Mouse (Mus musculus) neural tube, embryonic 14.5 days (tissue): ENCODE data around the gene Smyd1. TPM values are rescaled to one million over a fixed set of nuclear protein-coding genes. Genes with fewer than 3 reads are reported as not detected.

Experiments
- ATAC-seq: fragments of 200-750 bp; cut with Nextera tagmentation; 2 replicates; pipeline ENCODE4 v1.8.0; 2017; ENCODE audit warnings: low read depth, mild to moderate bottlenecking, moderate TSS enrichment, moderate library complexity
- H3K27ac ChIP-seq: fragments of 300-500 bp; sonication (generic); 2 replicates; pipeline ENCODE4 v1.5.1; 2014; ENCODE audit warnings: low read depth, mild to moderate bottlenecking, control low read depth, low read length, moderate library complexity, mixed read lengths
- H3K27me3 ChIP-seq: fragments of 300-500 bp; sonication (generic); 2 replicates; pipeline ENCODE4 v1.6.1; 2014; ENCODE audit warnings: low read length; ENCODE audit not compliant: control insufficient read depth, insufficient read depth
- H3K36me3 ChIP-seq: fragments of 300-500 bp; sonication (generic); 2 replicates; pipeline ENCODE4 v1.6.1; 2014; ENCODE audit warnings: low read length, mixed read lengths; ENCODE audit not compliant: control insufficient read depth, insufficient read depth
- H3K4me1 ChIP-seq: fragments of 300-500 bp; sonication (generic); 2 replicates; pipeline ENCODE4 v1.6.1; 2014; ENCODE audit warnings: low read length; ENCODE audit not compliant: control insufficient read depth, insufficient read depth
- H3K4me2 ChIP-seq: fragments of 300-500 bp; sonication (generic); 2 replicates; pipeline ENCODE4 v1.6.1; 2014; ENCODE audit warnings: mild to moderate bottlenecking, low read depth, low read length, control low read depth
- H3K4me3 ChIP-seq: fragments of 300-500 bp; sonication (generic); 2 replicates; pipeline ENCODE4 v1.5.1; 2014; ENCODE audit warnings: low read depth, low read length, control low read depth, mixed read lengths
- H3K9ac ChIP-seq: fragments of 300-500 bp; sonication (generic); replicated peaks from 2 replicates; pipeline ENCODE4 v1.6.1; 2014; ENCODE audit warnings: low read depth, mild to moderate bottlenecking, control low read depth, low read length, mixed read lengths
- H3K9me3 ChIP-seq: fragments of 300-500 bp; sonication (generic); 2 replicates; pipeline ENCODE4 v1.6.1; 2016; ENCODE audit warnings: low read length; ENCODE audit not compliant: control insufficient read depth
- WGBS: fragments of 180-500 bp; shearing (Covaris S2); extraction: QIAGEN DNeasy Blood & Tissue Kit; methylation state at CpG from one replicate; pipeline ENCODE4 v1.1.7; 2014; 5-methylcytosine and 5-hydroxymethylcytosine counted together
- polyA plus RNA-seq: library from polyadenylated mRNA; unstranded; fragments of >200 nt; fragmentation: Nextera tagmentation; extraction: Ambion mirVana; gene quantifications from 2 replicates; pipeline ENCODE4 v1.2.1, GENCODE M21; 2014

The Smyd1 gene
- polyA plus RNA-seq, 1 experiment from 2014 or later: 0.27 TPM

DNA sequence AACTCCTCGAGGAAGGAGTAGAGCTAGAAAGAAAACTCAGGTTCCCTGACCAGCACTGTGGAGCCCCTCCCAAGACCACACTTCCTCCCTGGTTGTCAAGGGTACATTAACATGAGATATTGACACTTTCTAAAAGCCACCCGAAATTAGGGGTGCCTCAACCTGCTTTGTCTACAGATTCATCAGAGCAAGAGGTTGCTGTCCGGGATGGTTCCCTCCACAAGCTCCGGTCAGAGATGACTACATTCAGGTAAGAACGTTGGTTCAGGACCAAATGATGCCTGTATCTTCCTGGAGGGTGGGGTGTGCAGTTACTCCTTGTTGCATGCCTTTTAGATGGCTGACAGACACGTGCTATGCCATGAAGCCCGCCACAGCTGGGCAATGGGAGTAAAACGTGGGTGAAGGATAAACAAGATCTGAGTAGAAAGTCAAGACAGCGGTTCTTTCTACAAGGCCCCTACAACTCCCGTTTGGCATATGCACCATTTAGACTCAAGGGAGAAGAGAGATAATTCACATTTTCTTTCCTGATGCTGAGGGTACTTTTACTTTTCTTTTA is 30.9 kb upstream of the Smyd1 start:
- Histone ChIP-seq H3K36me3 (no peaks in the 10 kb centered on the region), H3K9me3 (no peaks in the 10 kb centered on the region), H3K4me1 (no peaks in the 10 kb centered on the region), H3K9ac (no peak overlapping the region), H3K4me3 (no peak overlapping the region), H3K4me2 (no peak overlapping the region), H3K27me3 (no peaks in the 10 kb centered on the region), H3K27ac (no peak overlapping the region)
- ATAC-seq: no peak
- WGBS: 86% methylated on average over 10 of the region's 10 CpGs

GRCm38 (mm10) chr6:71352201-71352600 is 30.2 kb upstream of the Smyd1 start:
- Histone ChIP-seq H3K4me1 (no peaks in the 10 kb centered on the region), H3K9me3 (no peaks in the 10 kb centered on the region), H3K4me3 (no peak overlapping the region), H3K9ac (no peak overlapping the region), H3K27me3 (no peaks in the 10 kb centered on the region), H3K4me2 (no peak overlapping the region), H3K27ac (no peak overlapping the region), H3K36me3 (no peaks in the 10 kb centered on the region)
- no peak for ATAC-seq
- WGBS: 92% methylated on average over 6 of the region's 6 CpGs

DNA sequence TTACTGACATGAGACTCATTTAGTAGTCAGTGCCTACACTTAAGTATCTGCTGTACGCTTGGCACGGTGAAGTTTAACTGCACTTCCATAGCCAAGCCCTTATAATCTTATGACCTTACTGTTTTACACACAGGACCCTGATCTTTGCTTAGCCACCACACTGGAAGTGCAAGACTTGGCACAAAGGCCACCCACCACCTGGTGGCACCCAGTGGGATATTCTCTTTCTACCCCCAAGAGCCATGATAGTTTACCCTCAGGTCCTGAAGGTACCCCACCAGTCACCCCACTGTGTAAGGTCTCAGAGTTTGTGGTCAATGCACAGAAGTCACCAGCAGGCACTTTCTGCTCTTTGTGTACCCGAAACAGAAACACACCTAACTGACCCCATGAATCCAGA is 29.2 kb upstream of the Smyd1 start:
- no peak overlapping the region for H3K9ac ChIP-seq
- no peak for ATAC-seq
- WGBS: 90% methylated on average over 3 of the region's 3 CpGs

DNA sequence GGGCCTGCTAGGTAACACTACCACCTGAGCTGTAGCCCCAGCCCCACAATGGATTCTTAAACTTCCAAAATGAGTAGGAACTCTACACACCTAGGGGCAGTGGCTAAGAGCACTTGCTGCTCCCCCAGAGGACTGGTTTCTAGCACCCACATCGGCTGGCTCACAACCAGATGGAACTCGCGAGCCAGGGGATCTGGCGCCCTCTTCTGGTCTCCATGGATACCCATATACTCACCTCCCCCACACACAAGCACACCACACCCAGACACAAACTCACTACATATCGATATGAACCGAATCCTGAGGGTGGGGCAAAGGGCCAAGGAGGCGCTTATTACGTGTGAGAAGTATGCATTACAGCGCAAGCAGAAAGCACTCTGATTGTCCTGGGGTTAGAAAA is 26.0 kb upstream of the Smyd1 start:
- Histone ChIP-seq H3K4me2 (no peak overlapping the region), H3K9me3 (no peaks in the 10 kb centered on the region), H3K36me3 (no peaks in the 10 kb centered on the region), H3K4me3 (no peak overlapping the region), H3K9ac (no peak overlapping the region), H3K4me1 (no peaks in the 10 kb centered on the region), H3K27me3 (no peaks in the 10 kb centered on the region), H3K27ac (no peak overlapping the region)
- no peak for ATAC-seq
- 96% methylated on average over 9 of the region's 9 CpGs for WGBS

More for the DNA sequence above, 29.2 kb upstream of the Smyd1 start:
- no peak overlapping the region for H3K4me3 ChIP-seq
- no peaks in the 10 kb centered on the region for H3K27me3 ChIP-seq
- no peaks in the 10 kb centered on the region for H3K9me3 ChIP-seq
- no peak overlapping the region for H3K27ac ChIP-seq
- H3K4me1 ChIP-seq: no peaks in the 10 kb centered on the region
- no peak overlapping the region for H3K4me2 ChIP-seq
- no peaks in the 10 kb centered on the region for H3K36me3 ChIP-seq

GRCm38 (mm10) chr6:71341179-71341578 is 19.1 kb upstream of the Smyd1 start:
- ATAC-seq: no peak

GRCm38 (mm10) chr6:71339351-71339750 is 17.3 kb upstream of the Smyd1 start:
- Histone ChIP-seq H3K4me1 (no peaks in the 10 kb centered on the region), H3K4me2 (no peak overlapping the region), H3K27ac (no peak overlapping the region), H3K36me3 (no peaks in the 10 kb centered on the region), H3K27me3 (no peaks in the 10 kb centered on the region), H3K9ac (no peak overlapping the region), H3K9me3 (no peaks in the 10 kb centered on the region), H3K4me3 (no peak overlapping the region)
- 84% methylated on average over 4 of the region's 4 CpGs for WGBS
- ATAC-seq: no peak

More at GRCm38 (mm10) chr6:71341179-71341578, 19.1 kb upstream of the Smyd1 start:
- Histone ChIP-seq H3K4me1 (no peaks in the 10 kb centered on the region), H3K9ac (no peak overlapping the region), H3K4me2 (no peak overlapping the region), H3K36me3 (no peaks in the 10 kb centered on the region), H3K27me3 (no peaks in the 10 kb centered on the region), H3K9me3 (no peaks in the 10 kb centered on the region), H3K27ac (no peak overlapping the region), H3K4me3 (no peak overlapping the region)
- WGBS: 88% methylated on average over 9 of the region's 9 CpGs

GRCm38 (mm10) chr6:71338941-71339340 is 16.9 kb upstream of the Smyd1 start:
- Histone ChIP-seq H3K36me3 (no peaks in the 10 kb centered on the region), H3K27me3 (no peaks in the 10 kb centered on the region), H3K9me3 (no peaks in the 10 kb centered on the region), H3K4me1 (no peaks in the 10 kb centered on the region), H3K4me2 (no peak overlapping the region), H3K4me3 (no peak overlapping the region), H3K9ac (no peak overlapping the region), H3K27ac (no peak overlapping the region)
- no peak for ATAC-seq
- 85% methylated on average over 3 of the region's 3 CpGs for WGBS

DNA sequence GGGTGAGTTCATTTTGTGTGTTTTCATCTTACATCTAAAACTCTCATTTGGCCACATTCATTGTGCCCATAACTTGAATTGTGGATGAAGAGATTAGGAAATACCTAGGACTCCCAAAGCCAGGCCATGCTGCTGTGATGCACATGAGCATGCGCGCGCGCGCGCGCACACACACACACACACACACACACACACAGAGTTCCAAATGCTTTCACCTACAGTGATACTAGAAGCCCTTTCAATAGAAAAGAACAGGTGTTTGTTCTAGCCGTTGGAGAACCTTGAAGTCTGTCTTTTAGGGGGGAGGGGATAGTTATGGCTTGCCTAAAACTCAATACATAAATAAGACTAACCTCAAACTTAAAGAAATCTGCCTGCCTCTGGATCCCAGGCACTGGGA is 15.6 kb upstream of the Smyd1 start:
- Histone ChIP-seq H3K9me3 (no peaks in the 10 kb centered on the region), H3K4me3 (no peak overlapping the region), H3K36me3 (no peaks in the 10 kb centered on the region), H3K4me1 (no peaks in the 10 kb centered on the region), H3K27me3 (no peaks in the 10 kb centered on the region), H3K9ac (no peak overlapping the region), H3K4me2 (no peak overlapping the region), H3K27ac (no peak overlapping the region)
- no peak for ATAC-seq
- WGBS: 96% methylated on average over 8 of the region's 8 CpGs

- H3K4me1 ChIP-seq: no peaks in the 10 kb centered on the region
- H3K27me3 ChIP-seq: no peaks in the 10 kb centered on the region
- no peak overlapping the region for H3K9ac ChIP-seq
- H3K4me3 ChIP-seq: no peak overlapping the region
- ATAC-seq: no peak
- no peak overlapping the region for H3K27ac ChIP-seq
- H3K4me2 ChIP-seq: no peak overlapping the region
- H3K9me3 ChIP-seq: no peaks in the 10 kb centered on the region
- no peaks in the 10 kb centered on the region for H3K36me3 ChIP-seq
- WGBS: 92% methylated on average over 11 of the region's 11 CpGs
Observed at GRCm38 (mm10) chr6:71333578-71334273, 11.7 kb upstream of the Smyd1 start.
